Mouse (Mus musculus): ENCODE data around the gene Snx22.

Snx22 gene

DNA sequence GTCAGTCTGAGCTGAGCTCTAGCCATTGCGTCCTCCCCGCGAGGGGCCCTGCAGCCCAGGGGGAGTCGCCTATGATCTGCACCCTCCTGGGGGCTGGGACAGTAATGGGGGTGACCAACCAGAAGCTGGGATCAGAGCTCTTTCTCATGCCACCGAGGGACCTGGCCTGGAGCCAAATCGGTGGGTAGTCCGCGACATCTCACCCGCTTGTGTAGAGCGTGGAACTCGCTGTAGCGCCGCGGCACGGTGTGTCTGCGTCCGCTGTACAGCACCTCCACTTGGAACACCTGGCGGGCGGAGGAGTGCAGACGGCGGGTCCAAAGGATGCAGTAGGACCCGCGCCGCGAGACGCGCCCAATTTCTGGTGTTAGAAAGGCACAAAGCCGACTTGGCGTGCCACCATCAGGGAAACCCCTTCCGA, 538 bp downstream of the Snx22 start:
- no peak for DNase-seq (ENCODE audit: low read depth, low spot score)

DNA sequence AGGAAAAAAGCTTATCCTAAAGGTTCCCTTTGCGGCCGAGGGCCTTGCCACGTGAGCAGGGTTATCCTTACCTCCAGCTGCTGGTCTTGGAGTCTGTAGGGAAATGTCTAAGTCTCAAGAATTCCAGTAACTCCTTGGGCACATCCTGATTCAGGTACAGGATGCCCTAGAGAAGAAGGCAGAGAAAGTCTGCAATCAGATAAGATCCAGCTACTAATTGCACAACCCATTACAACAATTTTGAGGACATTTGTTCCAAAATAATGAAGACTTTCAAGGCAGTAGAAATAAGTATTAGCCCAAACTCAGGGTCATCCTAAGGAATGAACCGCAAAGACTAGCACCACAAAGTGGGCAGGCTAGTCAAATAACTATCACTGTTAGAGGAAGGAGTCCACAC, 1.5 kb downstream of the Snx22 start:
- DNase-seq (ENCODE audit: low read depth, low spot score): no peak

DNA sequence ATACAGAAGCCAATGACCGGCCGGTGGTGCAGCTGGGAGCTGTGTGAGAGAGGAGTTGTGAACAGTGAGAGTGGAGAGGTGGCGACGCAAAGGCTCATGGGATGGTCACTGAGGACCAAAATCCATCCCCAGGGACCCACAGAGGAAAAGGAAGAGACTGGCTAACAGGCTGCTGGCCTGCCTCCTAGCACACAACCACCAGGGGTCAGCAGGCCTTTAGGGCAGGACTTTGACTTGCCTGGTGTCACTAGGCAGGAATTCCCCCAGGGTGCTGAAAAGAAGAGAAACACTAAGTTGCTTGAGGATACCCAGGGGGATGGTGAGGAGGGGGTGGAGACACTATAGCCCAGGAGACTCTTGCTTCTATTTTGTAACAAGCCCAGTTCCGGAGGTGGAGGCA, 2.0 kb downstream of the Snx22 start:
- no peak for DNase-seq (ENCODE audit: low read depth, low spot score)

DNA sequence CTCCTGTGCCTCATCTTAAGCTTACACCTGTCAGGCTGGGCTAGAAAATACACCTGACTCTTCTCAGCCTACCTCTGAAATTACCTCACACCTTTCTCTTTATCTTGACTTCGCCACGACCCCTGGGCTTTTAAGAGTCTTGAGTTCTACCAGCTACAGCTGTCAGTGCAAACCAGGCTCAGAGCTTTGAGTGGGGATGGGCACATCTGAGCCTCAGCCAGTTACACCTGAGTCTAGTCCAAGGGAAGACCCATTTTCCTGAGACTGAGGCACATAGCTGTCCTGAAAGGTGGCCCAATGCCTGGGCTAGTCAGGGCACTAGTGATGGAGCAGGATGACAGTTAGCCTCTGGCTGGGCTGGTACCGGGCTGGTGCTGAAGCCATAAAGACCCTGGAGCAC, 2.7 kb downstream of the Snx22 start:
- DNase-seq (ENCODE audit: low read depth, low spot score): no peak

DNA sequence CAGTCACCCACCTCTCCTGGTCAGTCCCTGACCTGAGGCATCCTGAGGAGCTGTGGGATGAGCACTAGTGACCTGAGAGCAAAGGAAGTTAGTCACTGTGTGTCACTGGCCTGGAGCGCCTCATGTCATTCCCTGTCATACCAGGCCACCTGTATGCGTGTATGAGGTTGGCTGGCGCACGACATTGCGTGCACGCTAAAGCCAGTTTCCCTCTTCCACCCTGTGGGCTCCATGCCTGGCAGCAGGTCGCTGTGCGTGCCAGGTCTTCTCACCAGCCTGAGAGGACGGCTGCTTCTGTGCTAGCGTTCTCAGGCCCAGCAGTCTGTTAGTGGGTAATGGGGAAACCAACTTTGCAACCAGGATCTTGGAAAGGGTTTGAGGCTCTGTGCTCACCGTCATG, 5.2 kb downstream of the Snx22 start:
- no peak for DNase-seq (ENCODE audit: low read depth, low spot score)

DNA sequence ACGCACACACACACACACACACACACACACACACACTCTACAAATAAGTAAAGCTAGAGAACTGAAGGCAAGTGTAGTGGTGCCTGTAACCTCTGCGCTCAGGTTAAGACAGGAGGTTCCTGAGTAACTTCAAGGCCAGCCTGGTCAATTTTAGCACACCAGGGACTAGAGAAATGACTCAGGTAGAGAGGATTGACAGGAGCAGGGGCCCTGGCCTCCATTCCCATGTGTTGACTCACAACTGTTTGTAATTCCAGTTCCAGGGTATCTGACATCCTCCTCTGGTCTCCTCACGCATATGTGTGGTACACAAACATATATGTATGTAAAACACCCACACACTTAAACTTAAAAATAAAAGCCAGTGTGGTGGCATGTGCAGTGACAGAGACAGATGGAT, 6.1 kb downstream of the Snx22 start:
- no peak for DNase-seq (ENCODE audit: low read depth, low spot score)

DNA sequence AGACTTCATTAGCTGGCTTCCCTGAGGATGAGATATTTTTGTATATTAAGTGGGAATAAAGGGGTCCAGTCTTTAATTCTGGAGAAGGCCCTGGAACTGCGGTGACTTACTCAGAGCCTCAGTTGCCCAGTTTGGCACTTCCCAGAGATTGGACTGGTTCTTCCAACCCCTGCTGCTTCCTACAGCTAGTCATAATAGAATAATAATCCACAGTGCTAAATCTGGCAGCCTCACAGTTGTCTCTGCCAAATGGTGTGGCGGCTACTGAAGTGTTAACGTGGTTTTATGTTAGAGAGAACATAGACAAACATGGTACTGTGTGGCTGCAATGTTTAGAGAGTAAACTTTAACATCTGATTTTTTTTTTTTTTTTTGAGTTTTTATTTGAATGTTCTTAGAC, 7.9 kb downstream of the Snx22 start:
- DNase-seq (ENCODE audit: low read depth, low spot score): no peak

DNA sequence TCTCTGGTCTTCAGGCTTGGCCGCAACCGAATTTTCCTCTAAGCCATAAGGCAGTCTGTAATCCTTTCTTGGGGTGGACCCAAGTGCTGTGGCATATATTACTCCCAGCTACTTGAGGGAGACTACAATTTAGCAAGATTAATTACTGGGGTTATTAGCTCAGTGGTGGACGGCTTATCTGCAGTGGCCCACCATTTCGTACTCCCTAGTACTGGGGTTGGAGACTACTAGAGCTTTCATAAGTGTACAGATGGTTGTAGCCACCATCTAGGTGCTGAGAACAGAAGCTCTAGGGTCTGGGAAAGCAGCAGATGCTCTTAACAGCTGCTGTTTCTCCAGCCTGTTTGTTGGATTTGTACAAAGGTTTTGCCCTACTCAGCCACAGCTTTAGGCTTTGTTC, 8.5 kb downstream of the Snx22 start:
- no peak for DNase-seq (ENCODE audit: low read depth, low spot score)

DNA sequence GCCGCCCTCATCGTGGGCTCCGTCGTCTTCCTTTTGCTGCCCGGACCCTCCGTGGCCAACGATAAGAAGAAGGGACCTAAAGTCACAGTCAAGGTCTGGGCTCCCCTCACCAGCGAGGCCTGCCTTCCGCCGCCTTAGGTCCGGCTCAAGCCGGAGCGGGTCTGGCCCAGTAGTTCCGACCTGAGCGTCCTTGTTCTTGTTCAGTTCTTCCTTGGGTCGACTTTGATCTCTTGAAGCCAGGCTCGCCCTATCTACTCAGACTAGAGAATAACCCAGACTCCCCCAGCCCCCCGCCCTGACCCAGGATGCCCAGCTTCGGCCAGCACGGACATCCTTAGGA, 9.2 kb downstream of the Snx22 start:
- DNase-seq (ENCODE audit: low read depth, low spot score): no peak

DNA sequence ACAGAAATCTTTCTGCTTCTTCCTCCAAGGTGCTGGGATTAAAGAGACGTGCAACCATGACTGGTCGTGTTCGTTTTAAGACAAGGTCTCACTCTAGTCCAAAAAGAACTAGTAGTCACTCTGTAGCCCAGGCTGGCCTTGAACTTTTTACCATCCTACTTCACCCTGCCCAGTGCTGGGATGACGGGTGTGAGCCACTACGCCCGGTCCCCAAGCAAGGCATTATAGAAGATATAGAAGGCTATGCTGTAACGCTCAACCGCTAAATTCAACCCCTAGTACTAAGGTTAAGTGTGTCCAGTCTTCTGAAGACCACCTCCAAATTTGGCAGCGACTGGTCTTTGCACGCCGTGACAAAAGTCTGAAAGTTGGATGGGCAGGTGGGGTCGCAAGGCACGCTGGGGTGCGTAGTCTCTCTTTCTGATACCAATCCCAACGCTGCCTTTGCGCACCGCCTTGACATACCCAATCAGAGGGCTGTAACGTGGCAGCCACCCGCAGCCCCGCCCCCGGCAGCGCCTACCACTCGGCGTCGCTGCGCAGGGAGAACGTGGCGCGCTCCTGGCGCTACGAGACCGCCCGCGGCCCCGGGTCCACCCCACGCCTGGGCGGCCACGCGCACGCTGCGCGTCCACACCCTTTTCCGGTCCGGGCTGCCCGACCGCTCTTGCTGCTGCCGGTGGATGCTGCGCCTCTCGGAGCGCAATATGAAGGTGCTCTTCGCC, 9.8 kb downstream of the Snx22 start, which contains the start of gene Ppib:
TSS of gene Ppib (plus strand) at position 640 of the 725 bp plus-strand sequence.
- DNase-seq (ENCODE audit: low read depth, low spot score): peak; percentile 93

DNA sequence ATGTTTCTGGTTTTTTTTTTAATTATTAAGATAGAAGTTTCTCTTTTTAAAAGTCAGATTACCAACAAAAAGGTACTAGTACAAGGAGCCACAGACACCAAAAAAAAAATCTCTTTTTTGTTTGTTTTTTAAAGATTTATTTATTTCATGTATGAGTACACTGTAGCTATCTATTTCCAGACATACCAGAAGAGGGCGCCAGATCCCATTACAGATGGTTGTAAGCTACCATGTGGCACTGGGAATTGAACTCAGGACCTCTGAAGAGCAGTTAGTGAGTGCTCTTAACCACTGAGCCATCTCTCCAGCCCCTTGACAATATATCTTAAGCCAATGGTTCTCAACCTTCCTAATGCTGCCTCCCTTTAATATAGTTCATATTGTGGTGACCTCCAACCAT, 15.9 kb downstream of the Snx22 start:
- no peak for DNase-seq (ENCODE audit: low read depth, low spot score)

DNA sequence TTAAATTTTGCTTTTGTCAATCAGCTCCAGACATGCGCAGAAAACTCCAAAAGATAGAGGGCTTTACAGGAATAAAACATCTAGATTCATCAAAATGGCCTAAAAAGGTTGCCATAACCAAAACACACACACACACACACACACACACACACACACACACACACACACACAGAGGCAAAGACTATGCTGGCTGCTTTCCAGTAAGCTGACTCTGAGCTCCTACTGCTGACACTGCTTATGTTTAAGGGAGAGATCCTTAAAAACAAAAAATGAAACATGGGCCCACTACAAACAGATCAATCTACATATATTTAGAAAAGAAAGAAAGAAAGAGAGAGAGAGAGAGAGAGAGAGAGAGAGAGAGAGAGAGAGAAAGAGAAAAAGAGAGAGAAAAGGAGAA, 16.8 kb downstream of the Snx22 start:
- no peak for DNase-seq (ENCODE audit: low read depth, low spot score)

DNA sequence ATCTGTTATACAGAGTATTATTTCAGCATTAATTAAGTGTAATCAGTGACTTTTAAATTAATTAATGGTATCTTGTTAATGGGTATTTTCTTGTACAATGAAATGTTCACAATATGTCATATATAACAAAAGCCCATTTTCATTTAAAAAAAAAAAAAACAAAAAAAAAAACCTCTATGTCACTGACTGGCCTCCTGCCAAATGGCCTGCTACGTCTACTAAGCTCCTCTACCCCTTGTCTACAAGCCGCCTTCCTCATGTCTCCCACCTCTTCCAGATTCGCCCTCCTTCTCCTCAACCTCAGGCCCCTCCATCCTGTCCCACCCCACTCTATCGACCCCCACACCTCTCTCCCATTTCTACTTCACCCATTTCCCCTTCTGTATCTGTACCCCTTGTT, 18.0 kb downstream of the Snx22 start:
- DNase-seq (ENCODE audit: low read depth, low spot score): no peak

DNA sequence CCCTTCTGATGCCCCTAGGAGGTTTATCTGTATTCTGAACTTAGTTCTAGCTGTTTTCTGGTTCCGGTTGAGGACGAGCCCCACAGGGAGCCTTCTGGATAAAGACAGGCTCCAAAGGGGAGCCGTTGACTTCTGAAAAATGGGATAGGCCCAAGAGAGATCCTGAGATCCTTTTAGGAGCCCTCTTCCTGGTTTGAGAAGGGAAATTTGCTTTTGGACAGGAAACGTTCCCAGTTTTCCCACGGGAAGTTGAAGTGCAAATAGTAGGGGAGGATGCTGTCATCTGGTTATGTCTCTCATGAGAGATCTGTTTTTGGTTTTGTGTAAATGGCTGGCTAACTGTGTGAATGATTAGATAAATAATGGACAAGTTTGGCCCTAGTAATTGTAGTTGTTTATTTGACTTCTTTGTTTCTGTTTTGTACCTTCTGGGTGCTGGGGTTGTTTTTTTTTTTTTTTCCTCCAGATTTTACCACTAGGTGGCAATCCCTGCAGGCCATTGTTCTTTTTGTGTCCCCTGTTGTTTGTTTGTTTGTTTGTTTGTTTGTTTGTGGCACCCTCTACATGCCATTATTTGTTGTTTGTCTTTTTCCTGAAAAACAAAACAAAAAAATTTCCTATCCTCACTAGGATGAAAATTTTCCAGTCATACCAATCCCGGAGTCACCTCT, 19.5 kb downstream of the Snx22 start:
- no peak for DNase-seq (ENCODE audit: low read depth, low spot score)

DNA sequence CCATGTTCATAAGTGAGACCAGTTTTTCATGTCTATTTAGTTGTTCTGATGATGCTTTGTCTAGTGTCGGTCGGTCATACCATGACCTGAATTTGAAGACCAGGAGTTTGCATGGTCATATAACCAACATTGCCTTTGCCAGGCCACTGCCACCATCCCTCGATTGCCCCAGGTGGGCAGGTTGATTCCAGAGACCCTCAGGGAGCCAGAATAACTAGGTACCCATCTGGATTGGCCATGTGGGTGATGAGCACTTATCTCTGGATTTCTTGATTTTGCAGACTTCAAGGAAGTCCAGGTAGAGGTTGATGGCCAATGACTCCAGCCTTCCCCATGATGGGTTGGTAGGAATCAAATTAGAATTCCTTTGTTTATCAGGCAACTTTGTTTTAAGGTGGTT, 26.3 kb downstream of the Snx22 start:
- no peak for DNase-seq (ENCODE audit: low read depth, low spot score)

DNA sequence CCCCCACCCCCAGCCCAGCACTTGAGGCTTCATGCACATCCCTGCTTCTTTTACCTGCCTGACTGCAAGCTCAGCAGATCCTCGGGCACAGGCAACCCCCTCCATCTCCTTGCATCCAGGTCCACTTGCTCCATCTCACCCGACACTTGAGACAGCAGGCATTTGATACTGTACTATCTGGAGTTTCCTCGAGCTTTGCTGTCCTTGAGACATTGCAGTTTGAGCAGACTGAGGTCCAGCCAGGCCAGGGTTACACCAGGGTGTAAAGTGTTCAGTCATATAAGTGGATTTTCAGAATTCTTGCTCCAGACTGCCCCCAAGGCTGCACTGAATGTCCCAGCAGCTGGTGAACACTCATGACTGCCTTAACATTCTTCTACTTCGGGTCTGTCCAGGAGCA, 27.2 kb downstream of the Snx22 start:
- DNase-seq (ENCODE audit: low read depth, low spot score): no peak

DNA sequence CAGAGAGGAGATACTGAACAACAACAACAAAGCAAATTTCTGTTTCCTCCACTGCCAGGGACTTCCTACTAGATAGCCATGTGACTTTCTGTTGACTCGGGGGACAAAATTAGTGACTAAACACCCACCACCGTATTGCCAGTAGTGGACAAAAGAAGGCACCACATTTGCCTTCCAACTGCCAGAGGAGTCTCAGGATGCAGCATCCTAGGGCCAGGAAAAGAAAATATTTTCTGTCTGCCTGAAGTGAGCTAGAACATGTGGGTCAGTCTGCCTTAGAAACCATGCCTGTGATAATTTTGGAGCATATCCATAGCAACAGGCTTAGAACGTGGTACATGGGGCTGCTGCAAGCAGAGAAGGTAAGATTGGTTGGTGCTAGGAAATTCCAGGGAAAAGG, 28.7 kb downstream of the Snx22 start:
- no peak for DNase-seq (ENCODE audit: low read depth, low spot score)

DNA sequence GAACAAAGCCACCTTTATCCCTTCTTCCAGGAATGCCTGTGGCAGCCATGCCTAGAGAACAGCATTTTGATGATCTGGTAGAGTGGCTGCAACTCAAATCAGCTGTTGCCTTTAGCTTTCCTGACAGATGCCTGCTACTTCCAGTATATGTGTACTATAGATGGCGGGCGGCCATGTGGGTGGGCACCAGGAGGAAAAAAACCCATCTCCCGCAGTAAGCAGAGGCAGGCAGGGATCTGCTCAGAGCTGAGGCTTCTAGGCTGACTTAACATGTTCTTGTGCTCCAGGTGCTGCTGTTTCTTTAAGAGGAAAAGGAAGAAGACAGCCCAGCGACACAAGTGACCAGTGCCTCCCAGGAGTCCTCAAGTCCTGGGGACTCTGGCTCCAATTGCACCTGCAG, 30.2 kb downstream of the Snx22 start:
- no peak for DNase-seq (ENCODE audit: low read depth, low spot score)

DNA sequence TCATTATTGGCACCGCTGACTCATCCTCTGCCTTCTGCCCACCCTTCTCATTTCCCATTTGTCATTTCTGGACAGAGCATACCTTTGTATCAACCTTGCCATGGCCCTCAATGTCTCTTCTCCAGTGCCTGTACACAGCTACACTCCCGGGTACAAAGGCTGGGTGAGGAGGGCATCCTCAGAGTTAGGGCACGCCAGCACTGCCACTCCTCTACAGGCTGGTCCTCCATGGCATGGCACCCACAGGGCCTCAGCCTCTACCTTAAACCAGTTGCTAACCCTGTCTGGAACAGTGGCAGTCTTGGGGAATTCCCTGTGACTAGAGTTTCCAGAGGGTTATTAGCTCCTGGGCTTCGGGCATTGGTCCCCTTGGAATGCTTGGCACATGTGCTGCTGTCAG, 30.9 kb downstream of the Snx22 start:
- no peak for DNase-seq (ENCODE audit: low read depth, low spot score)

DNA sequence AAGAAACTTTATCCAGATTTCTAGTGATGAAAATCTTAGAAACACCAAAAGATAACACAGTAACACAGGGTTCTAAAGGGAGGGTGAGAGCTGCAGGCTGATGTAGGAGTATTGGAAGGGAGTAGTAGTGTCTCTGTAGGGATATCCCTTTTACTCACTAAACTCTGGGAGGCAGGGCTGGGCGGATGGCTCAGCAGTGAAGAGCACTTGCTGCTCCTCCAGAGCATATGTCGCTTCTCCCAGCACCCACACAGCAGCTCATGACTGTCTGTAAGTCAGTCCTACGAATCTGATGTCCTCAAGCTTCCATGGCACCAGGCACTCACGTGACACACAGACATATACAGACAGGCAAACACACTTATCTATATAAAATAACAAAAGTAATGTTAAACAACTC, 31.4 kb downstream of the Snx22 start:
- DNase-seq (ENCODE audit: low read depth, low spot score): no peak

DNA sequence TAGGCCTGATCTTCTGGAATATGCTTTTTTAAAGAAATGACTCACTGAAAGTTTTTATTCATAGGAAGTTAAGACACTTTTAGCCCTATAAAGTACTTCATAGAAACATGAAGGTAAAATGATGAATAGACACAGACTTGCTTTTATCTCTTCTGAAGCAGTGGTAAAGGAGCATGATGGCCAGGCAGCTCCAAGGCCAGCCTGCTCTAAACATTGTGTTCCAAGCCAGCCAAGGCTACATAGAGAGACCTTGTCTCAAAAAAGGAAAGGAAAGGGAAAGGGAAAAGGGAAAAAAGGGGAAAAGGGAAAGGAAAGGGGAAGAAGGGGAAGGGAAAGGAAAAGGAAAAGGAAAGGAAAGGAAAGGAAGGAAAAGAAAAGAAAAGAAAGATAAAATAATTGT, 48.9 kb downstream of the Snx22 start:
- DNase-seq (ENCODE audit: low read depth, low spot score): no peak
